Mouse (Mus musculus) layer of hippocampus, adult 11-12 months (tissue): ENCODE data around the gene Limd1.

Experiments used
- DNase-seq: peaks from one replicate; pipeline ENCODE4 v3.0.0; 2022; ENCODE audit warnings: low spot score

The Limd1 gene

DNA sequence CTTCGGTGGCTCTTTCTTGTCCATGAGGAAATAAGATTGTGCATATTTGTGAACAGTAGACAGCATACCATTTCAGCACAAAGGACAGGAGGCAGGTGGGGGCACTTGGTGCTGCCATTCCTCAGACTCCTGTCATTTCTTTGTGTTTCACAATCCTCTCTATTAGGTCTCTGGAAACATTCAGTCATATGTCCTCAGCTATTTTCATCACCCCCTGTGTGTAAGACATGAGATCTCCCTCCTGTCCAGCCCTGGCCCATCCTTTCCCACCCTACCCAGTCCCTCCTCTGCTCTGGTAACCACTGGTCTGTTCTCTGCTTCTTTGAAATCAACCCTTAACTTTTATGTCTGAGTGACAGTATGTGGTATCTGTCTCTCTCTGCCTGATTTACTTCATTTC lies 5.1 kb downstream of the Limd1 start:
- DNase-seq = no peak

DNA sequence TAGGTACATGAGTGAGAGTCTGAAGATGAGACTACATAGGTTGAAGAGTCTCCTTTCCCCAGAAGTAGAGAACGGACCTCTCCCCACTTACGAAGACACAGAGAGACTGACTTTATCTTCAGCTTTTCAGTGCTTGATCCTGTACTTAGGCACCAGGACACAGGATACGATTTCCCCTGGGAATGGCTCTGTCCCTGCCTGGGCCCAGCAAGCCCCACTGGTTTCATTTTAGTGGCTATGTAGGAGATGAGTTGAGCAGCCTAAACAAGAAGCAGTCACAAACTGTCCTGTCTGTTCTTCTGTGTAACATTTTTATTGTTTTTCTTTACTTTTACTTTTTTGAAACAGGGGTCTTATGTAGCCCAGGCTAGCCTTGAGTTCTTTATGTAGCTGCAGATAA lies 6.3 kb downstream of the Limd1 start:
- no peak for DNase-seq

DNA sequence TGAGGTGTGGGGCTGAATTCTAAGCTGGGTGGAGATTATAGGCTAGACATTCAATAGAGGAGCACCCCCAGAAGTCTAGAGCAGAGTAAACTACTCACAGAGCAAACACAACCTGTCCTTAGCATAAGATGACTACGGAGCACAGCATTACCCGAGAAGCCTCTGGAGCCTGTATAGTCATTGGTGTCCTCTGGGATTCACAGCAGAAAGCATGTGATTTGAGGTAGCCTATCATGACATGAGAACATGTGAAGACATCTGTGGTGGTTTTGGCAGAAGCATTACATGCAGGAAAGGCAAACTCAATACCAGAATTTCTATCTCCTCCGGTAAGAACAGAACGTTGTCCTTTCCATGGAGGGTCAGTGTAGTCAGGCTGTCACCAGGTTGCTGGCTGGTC lies 7.1 kb downstream of the Limd1 start:
- no peak for DNase-seq

DNA sequence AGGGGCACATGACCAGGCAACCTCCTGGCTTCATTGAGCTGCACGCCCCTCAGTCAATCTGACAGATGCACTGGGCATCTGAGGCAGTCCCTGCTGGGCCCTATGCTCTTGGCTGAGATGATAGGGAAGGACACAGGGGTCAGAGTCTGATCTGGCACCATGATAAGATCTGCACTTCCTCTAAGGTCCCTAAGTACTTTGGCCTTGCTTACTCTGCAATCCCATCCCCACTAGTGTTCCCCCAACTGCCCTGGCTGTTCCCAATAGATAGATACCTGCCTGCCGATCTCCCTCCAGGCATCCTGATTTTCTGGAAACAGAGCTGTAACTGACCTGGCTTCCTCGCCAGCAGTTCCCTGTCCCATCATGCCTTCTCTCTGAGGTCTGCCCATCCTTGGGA lies 8.1 kb downstream of the Limd1 start:
- DNase-seq = no peak

DNA sequence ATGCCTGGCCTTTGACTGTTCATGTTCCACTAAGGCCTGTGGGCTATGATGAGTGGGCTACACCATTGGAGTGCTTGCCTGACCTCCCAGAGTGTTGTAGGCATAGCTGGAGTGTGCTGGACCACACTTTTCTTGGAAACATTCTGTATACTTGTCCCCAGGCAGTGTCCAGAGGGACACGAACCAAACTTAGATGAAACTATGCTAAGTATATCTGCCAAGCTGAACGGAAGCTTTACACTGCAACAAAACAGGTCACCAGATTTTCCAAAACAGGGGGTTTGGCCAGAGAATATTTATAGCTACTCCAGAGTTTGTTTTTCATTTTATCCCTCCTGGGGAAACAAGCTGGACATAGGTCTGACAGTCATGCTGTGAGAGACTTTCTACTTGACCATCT lies 10.6 kb downstream of the Limd1 start:
- no peak for DNase-seq

DNA sequence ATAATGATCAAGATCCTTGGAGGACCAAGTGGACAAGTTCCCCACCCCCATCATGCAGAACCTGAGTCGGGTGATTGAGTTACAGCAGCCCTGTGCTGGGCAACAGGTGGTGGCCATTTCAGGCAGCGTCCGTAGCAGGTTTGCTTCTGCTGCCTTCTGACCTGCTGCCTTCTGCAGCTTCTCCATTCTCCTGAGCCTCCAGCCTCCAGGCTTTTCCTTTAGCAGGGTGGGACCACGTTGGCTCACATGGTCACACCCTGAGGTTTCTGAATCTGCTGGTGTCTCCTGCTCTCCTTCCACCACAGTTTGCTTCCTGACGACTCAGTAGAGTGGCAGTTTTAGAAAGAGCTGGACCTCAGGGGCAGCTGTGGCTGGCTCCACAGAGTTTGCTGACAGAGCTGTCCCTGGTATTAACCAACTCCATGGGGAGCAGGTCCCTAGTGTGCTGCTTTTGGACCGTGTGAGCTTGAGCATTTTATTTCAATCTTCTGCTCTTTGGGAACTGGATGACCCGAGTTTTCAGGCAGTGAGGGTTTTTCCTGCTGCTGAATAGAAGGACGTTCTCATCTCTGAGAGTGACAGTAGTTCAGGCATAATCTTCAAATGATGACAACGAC lies 11.3 kb downstream of the Limd1 start:
- DNase-seq = no peak

DNA sequence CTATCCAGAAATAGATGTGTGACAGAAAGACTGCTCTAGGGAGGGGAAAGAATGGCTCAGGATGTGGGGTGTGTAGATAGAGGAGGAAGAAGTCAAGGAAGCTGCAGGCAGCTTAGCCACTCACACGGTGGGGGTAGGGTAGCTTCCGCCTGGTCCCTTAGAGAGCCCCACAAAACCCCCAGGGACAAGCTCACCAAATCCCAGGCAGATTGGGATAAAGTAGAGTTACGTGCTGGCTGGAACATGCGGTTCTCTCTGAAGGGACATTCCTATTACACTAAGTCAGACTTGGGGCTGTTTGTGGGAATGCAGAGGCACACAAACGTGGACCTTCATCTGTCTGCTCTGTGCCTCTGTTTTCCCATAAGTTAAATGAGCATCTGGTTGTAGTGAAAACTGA lies 12.4 kb downstream of the Limd1 start:
- no peak for DNase-seq

DNA sequence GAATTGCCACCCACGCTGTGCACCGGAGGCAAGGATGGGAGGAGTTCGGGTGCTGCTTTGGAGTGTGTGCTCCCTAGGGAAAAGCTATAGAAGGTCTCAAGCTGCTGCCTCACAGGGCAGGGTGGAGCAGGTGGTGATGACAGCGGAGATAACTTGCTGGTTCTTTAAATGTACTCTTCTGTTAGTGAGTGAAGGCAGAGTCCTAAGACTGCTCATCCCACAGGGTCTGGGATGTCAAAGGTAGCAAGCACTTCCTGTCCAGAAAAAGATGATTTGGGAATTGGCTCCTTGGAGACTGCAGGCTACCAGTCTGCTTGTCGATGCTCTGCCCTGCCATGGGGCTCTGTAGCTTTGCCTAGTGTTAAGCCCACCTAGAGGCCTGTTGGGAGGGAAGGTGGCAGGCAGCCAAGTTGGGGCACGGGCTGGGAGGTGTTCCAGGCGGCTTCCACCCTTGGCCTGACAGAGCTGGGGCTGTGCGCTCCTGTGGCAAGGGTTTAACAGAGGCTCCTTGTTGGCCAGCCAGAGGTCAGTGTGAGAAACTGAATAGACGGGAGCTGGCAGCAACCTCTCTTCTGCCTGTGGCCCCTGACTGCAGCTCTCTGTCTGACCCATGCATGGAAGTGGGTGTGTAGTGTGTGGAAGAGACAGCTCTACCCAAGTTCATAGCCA lies 13.5 kb downstream of the Limd1 start:
- peak; percentile 50 for DNase-seq

DNA sequence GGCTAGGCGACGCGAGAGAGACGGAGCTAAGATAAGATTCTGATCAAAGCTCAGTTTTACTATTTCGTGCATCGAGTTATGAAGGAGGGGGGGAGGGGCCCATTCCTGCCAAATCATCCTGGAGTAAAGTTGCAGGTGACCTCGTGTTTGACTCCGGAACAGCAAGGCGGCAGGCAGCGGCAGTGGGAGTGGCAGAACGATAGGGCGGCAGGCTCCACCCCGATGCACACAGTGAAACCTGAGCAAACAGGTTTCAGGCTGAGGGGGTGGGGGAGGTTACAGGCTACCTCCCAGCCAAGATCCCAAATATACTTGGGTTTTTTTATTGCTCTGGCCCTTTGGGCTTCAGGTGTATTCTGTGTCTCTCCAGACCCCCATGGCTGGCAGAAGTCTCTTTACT lies 18.2 kb downstream of the Limd1 start:
- DNase-seq = no peak

DNA sequence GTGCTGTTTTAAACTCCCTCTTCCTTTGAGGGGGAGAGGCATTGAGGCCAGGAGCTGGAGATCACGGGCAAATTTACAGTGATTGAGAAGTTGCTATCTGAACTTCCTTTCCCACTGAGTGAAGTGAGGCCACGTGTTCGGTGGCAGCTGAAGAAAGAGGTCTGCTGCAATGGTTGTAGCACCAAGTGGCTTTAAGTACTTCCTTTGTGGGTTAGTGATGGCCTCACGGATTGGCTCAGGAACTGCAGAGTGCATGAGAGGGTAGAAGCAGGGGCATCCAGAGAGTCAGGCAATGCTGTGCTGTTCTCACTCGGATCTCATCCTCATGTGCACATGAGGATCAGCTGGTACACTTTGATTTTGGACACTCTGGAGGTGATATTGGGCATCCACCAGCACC lies 19.4 kb downstream of the Limd1 start:
- no peak for DNase-seq

DNA sequence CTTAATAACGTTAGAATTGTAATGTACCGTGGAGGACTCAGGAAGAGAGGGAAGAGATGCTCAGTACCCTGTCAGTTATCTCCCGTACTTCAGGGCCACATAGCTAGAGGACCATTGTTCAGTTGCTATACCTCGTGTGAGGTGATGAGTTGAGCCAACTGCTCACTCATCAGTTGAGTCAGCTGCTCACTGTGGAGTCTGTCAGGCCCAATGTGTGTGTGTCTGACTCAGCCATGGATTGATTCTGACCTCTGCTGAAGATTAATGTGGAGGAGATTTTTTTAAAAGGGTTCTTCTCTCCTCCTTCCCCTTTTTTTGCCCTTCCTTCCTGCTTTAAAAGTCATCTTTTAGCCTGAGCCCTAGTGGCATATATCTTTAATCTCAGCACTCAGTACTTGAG lies 22.0 kb downstream of the Limd1 start:
- no peak for DNase-seq

DNA sequence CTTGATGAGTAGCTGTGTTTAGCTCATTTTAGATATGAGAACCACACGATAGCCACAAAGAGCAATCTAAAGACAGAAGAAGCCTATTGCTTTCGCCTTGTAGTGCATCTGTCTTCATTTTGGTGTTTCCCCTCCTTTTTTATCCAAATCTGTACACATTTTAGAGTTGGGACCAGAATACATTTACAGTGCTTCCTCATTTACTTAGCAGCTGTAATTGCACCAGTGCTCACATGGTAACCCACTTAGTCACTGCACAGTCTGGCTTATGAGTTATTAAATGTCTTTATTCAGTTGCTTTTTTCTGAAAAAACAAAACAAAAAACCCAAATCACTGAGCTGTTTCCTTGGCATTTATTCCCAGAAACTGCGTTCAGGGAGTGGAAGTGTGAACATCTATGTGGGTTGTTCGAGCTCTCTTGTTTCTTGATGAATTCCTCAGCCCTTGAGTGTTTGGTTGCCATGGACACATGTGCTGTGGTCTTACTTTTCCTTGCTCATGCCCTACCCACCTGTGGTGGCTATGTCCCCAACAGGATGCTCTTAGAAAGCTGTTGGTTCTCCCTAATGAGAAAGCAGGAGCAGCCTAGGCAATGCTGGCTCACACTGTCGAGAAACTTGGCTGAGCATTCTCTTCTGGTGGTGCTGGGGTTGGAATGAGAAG lies 24.8 kb downstream of the Limd1 start:
- DNase-seq = peak; percentile 44

DNA sequence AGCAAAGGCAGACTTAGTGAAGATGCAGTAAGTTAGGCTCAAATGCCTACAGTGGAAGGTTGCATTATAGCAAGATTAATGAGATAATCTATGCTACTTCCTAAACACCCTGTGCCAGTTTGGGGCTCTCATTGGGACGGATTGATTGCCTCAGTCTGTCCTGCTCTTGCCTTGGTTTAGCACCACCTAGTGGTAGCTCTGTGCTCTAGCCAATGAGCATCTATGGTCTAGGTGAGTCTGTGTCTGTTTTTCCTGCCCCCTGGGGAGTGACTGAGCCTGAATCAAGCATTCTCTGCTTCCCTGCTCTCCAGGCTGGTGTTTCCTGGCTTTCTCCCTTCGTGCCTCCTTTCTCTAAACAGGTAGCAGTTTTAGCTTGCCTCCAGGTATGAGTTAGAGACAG lies 25.8 kb downstream of the Limd1 start:
- DNase-seq = peak; percentile 60

DNA sequence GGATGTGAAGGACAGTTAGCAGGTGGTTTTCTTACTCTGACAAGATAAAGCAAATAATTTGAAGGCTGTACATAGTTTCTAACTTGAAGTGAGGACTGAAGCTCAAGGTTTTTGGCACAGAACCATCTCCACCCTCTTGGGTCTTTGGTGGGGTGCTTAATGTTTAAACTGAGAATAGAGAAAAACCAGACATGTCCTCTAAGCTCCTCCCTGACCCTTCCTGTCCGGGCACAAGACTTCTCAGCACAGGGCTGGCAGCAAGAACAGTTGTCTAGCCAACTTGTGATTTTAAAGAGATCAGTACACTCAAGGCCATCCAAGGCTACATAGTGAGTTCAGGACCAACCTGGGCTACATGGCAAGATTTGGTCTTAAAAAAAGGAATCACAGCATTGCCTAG lies 27.1 kb downstream of the Limd1 start:
- no peak for DNase-seq

DNA sequence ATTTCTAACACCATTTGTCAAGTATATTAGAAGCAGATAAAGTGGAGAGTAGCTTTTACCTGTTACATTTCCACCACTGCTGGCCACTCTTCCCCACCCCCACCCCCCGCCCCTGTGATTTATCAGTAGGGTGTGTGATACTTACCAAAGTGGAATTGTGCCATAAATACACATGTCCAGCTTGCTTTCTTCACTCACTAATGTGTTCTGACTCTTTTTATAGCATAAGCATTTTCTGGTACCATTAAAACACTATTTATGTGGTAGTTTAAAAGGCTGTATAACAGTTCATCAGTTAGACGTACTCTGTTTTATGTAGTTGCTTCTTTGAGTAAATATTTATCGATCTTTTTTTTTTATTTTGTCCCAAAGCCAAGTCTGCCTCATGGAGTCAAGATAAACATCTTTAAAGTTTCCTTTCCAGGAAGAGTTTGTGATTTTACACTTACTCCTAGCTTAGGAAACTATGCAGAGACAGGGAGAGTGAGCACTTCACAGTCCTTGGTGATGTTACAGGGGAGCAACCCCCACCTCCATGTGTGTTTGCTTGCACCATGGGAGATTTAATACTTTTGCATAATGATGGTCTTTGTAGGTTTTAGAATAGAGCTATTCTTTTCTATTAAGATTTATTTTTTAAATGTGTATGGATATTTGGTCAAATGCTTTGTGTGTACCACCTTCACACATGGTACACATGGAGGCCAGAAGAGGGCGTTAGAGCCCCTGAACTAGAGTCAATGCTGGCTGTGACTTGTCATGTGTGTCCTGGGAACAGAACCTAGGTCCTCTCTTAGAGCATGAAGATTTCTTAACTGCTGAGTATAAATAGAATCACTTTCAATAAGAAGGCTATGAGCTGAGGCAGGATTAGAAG lies 28.0 kb downstream of the Limd1 start:
- no peak for DNase-seq

DNA sequence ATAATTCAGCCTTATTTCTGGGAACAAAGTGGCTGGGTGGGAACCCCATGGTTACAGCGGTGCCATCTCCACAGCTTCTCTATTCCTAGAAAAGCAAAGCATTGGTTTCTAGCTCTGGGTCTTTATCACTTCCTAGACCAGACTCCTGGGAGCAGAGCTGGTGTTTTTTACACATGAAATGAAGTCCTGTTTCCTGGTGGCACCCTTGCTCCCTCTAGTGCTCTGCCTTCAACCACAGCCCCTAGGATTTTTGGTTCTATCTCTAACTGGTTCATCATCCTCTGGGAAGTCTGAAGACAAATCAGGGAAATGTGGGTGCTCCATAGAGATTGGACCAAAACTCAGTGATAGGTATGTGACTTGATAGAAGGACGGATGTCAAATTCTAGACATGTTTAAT lies 28.9 kb downstream of the Limd1 start:
- no peak for DNase-seq

DNA sequence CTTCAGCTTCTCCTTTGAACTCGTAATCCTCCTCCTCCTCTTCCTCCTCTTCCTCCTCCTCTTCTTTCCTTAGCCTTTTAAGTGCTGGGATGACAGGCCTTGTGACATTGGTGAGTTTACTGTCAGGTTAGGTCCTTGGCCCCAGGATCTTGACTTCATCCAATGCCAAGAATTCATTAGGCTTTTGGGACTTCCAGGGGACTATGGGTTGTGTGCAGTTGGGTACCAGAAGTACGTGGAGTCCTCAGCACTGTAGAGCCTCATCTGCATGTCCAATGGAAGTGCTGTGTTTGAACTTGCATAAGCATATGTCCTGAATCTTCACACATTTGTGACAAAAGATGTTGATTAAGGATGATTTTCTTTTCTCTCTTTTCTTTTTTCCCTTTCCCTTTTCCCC lies 30.5 kb downstream of the Limd1 start:
- no peak for DNase-seq

DNA sequence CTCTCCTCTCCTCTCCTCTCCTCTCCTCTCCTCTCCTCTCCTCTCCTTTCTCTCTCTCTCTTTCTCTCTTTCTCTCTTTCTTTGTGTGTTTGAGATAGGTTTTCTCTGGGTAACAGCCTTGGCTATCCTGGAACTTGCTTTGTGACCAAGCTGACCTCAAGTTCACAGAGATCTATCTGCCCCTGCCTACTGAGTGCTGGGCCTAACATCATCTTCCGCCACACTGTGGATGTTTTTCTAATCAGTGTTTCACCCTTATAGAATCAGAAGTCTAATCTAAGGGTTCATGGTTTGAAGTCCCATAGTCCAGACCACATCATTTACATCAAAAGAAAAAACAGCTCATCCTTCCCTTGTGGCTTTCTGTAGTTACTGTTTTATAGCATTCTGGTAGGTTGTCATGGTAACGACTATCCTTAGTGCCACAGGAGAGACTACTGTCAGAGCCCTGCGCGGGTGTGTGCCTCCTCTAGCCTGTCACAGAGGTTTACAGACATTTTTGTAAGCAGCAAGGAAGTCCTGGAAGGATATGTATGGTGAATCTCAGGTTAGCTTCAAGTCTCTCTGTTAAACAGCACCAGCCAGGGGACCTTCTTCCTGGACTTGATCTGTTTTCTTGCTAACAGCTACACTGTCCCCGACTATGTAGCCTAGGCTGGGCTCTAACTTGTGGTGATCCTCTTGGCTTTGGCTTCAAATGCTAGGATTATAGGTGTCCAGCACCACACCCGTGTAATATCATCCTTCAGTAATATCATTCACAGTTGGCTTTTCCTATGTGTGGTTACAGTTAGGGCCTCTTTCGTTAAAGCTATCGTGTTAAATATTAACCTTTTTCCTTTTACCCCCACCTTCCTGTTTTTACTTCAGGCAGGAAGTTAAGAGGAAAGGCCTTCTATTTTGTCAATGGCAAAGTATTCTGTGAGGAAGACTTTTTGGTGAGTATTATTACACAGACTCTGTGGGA lies 31.4 kb downstream of the Limd1 start:
- no peak for DNase-seq

DNA sequence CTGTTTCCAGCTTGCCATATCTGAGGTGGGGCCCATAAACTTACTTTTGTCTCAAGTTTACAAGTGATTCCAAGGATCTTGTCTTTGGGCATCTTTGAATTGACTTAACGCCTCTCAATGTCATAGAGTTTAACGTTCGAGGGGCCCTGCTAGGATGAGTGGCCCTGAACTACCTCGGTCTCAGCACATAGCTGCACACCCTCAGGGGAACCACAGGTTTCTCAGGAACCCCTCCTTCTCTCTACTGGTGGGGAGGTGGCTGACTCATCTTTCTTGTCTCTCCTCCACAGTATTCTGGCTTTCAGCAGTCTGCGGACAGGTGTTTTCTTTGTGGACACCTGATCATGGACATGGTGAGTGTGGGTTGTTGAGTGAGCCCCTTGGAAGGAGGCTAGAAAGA lies 32.4 kb downstream of the Limd1 start:
- DNase-seq = no peak

DNA sequence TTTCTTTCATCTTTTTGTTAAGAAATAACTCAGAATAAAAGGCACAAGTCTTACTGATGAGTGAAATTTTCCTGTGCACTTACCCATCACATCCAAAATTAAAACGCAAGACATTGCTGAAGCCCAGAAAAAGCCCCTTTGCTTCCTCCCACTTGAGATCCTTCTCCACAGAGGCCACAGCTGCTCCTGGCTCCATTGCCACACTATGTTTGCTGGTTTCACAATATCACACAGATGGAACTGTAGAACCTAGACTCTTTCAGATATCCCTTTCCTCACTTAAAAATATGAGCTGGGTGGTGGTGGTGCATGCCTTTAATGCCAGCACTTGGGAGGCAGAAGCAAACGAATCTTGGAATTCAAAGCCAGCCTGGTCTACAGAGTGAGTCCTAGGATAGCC lies 34.0 kb downstream of the Limd1 start:
- no peak for DNase-seq

DNA sequence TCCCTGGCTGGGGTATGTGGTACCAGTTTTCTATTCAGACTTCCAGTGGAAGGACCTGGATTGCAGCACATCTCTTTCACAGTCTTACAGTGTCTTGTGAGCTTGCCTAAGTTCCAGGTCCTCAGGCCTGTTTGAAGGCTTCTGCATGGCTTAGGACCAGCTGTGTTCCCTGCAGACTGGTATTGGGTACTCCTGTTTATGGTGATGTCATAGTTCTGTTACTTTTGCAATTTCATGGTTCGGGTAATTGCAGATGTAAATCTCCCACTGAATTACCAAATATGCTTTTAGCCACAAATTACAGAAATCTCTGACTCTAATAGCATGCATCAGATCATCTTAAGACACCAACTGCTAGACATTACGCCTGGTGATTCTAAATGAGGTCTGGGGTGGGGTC lies 36.6 kb downstream of the Limd1 start:
- DNase-seq = no peak
